Mouse (Mus musculus) limb, embryonic 14.5 days (tissue): ENCODE measurements around the gene Rubcnl. TPM values are rescaled to one million over a fixed set of nuclear protein-coding genes. Genes with fewer than 3 reads are reported as not detected.

Experiments
- ATAC-seq: fragments of 200-750 bp; cut with Nextera tagmentation; 2 replicates; pipeline ENCODE4 v1.8.0; 2017; ENCODE audit warnings: low read depth, moderate number of reproducible peaks, moderate TSS enrichment; ENCODE audit not compliant: low FRiP score
- DNase-seq: peaks from one replicate; pipeline ENCODE4 v3.0.0-alpha.2; 2015; ENCODE audit warnings: low spot score
- H3K27ac ChIP-seq: fragments of 300-500 bp; sonication (generic); replicated peaks from 2 replicates; pipeline ENCODE4 v1.5.1; 2014; ENCODE audit warnings: low read depth, mild to moderate bottlenecking, low read length, moderate library complexity, mixed read lengths
- H3K27me3 ChIP-seq: fragments of 300-500 bp; sonication (generic); 2 replicates; pipeline ENCODE4 v1.6.1; 2014; ENCODE audit warnings: low read length, mixed read lengths; ENCODE audit not compliant: control insufficient read depth, insufficient read depth
- H3K36me3 ChIP-seq: fragments of 300-500 bp; sonication (generic); 2 replicates; pipeline ENCODE4 v1.6.1; 2014; ENCODE audit warnings: mild to moderate bottlenecking, low read length, moderate library complexity, mixed read lengths; ENCODE audit not compliant: control insufficient read depth, insufficient read depth
- H3K4me1 ChIP-seq: fragments of 300-500 bp; sonication (generic); 2 replicates; pipeline ENCODE4 v1.6.1; 2014; ENCODE audit warnings: antibody characterized with exemption, low read length, mixed read lengths; ENCODE audit not compliant: control insufficient read depth, insufficient read depth
- H3K4me2 ChIP-seq: fragments of 300-500 bp; sonication (generic); replicated peaks from 2 replicates; pipeline ENCODE4 v1.6.1; 2014; ENCODE audit warnings: low read depth, mild to moderate bottlenecking, low read length, moderate library complexity; ENCODE audit not compliant: severe bottlenecking
- H3K4me3 ChIP-seq: fragments of 300-500 bp; sonication (generic); replicated peaks from 2 replicates; pipeline ENCODE4 v1.5.1; 2014; ENCODE audit warnings: low read length
- H3K9ac ChIP-seq: fragments of 300-500 bp; sonication (generic); 2 replicates; pipeline ENCODE4 v1.6.1; 2014; ENCODE audit warnings: mild to moderate bottlenecking, low read depth, low read length, moderate library complexity; ENCODE audit not compliant: severe bottlenecking
- H3K9me3 ChIP-seq: fragments of 300-500 bp; sonication (generic); 2 replicates; pipeline ENCODE4 v1.6.1; 2016; ENCODE audit warnings: low read length; ENCODE audit not compliant: control insufficient read depth
- POLR2A ChIP-seq: fragments of 200-500 bp; IDR thresholded peaks from 2 replicates; pipeline ENCODE4 v1.8.0; 2012; ENCODE audit warnings: inconsistent platforms, mild to moderate bottlenecking, moderate library complexity, borderline replicate concordance; ENCODE audit not compliant: insufficient read depth, insufficient read length; ENCODE audit errors: extremely low read depth
- WGBS: fragments of 180-500 bp; shearing (Covaris S2); extraction: QIAGEN DNeasy Blood & Tissue Kit; methylation state at CpG from one replicate; pipeline ENCODE4 v1.1.7; 2014; 5-methylcytosine and 5-hydroxymethylcytosine counted together
- polyA plus RNA-seq, 2 experiments: library from polyadenylated mRNA; depleted of rRNA in 1 of 2; stranded (reverse) in 1 of 2; unstranded in 1 of 2; fragments of >200 nt; fragmentation: Nextera tagmentation in 1 of 2; extraction: Ambion mirVana in 1 of 2; gene quantifications; 2 replicates each; pipeline versions ENCODE4 v1.2.1 to v1.2.3; 2012 to 2014

Rubcnl gene
- polyA plus RNA-seq, 2 experiments: 1.3 to 1.4 TPM

DNA sequence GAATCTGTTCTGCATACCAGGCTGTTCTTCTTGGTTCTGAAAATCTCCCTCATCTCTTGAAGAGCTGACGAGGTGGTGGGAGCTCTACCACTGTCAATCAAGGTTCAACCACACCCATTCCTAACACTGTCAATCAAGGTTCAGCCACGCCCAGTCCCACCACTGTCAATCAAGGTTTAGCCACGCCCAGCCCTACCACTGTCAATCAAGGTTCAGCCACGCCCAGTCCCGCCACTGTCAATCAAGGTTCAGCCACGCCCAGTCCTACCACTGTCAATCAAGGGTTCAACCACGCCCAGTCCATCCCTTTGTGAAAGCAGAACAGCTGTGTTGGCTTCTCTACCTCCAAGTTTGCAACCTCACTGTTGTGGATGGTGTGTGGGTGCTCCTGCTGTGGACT lies 48.7 kb downstream of the Rubcnl start:
- H3K27ac ChIP-seq: no peak overlapping the region
- H3K27me3 ChIP-seq: no peaks in the 10 kb centered on the region
- ATAC-seq: no peak
- no peaks in the 10 kb centered on the region for H3K36me3 ChIP-seq
- H3K4me1 ChIP-seq: no peaks in the 10 kb centered on the region
- no peaks in the 10 kb centered on the region for H3K9me3 ChIP-seq
- no peak overlapping the region for H3K4me2 ChIP-seq
- no peak for DNase-seq
- no peak overlapping the region for H3K9ac ChIP-seq
- 66% methylated on average over 7 of the region's 7 CpGs for WGBS
- H3K4me3 ChIP-seq: no peak overlapping the region
- TF ChIP-seq POLR2A: no peak

DNA sequence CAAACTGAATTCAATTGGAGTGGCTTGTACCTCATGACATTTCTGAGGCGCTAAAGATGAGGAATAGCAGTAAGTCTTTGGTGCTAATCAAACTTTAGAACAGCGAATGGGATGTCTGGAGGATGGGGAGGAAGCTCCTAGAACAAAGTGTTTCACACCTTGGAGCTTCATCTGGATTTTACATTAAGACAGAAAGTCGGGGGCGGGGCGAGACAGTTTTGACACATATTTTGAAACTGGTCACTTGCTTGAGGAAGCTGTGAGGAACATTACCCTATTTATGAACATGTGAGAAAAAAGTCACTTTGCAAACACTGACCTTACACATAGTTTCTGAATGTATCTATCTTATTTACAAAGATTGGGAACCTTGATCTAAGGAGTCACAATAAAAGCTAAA lies 49.4 kb downstream of the Rubcnl start:
- Histone ChIP-seq H3K27me3 (no peaks in the 10 kb centered on the region), H3K9ac (no peak overlapping the region), H3K4me3 (no peak overlapping the region), H3K9me3 (no peaks in the 10 kb centered on the region), H3K36me3 (no peaks in the 10 kb centered on the region), H3K4me2 (no peak overlapping the region), H3K27ac (no peak overlapping the region), H3K4me1 (no peaks in the 10 kb centered on the region)
- TF ChIP-seq POLR2A: no peak
- DNase-seq (no peak), ATAC-seq (no peak)
- 91% methylated on average over 5 of the region's 5 CpGs for WGBS

DNA sequence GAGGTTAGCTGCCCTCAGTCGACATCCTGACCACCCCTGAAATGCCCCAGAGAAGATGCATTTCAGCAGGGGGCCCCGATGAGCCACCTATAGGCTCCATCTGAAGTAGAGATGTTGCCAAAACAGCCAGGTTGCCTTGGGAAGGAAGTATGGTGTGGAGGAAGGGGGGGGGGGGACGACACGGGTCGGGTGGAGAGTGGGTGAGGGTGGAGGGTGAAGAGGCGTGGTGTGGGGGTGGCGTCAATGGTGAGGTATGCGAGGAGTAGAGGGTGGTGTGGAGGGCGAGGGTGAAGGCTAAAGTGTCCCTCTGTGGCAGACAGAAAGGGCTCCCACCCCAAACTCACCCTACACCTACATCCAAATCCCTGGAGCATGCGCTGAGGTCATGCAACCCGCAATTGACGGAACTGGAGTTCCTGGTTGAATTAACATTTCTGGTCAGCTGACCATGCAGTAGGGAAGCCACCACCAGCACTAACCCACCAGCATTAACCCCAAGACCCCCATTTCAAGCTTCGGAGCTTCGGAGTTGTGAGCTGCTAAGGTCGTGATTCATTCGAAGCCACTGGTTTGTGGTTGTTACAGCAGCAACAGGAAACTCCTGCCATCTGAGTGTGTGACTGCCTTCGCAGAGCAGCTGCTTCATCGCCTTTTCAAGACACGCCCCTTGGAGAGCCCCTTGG lies 52.7 kb downstream of the Rubcnl start:
- H3K9me3 ChIP-seq: no peaks in the 10 kb centered on the region
- no peaks in the 10 kb centered on the region for H3K36me3 ChIP-seq
- DNase-seq (no peak), ATAC-seq (no peak)
- no peaks in the 10 kb centered on the region for H3K27me3 ChIP-seq
- H3K4me1 ChIP-seq: no peaks in the 10 kb centered on the region
- H3K9ac ChIP-seq: no peak overlapping the region
- H3K27ac ChIP-seq: no peak overlapping the region
- no peak for TF ChIP-seq POLR2A
- no peak overlapping the region for H3K4me3 ChIP-seq
- 87% methylated on average over 19 of the region's 19 CpGs for WGBS
- H3K4me2 ChIP-seq: no peak overlapping the region

DNA sequence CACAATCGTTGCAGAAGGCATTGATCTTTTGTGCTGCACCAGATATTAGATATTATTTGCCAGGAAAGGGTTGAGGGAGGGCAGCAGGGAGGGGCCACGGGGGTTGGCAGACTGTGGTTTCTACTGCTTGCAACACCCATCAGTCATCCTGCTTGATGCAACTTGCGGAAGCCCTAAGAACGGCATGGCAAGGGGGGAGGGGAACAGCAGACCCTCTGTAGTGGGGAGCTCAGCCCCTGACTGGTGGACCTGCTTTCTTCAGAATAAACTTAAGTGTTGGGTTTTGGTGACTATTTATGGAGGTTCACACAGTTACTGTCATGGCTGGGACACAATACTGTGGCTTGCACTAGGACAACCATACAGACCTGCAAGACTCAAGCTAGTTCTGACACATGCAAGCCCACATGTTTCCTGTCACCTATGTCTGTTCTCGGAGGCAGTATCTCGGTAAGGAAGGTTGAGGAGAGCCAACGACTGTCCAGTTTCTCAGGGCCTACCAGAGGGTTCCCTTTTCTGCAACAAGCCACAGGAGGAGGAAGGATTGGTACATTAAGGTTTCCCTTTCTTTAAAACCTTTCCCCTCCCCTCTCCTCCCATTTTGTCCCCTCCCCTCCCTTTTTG lies 53.6 kb downstream of the Rubcnl start:
- no peak overlapping the region for H3K4me3 ChIP-seq
- no peak for TF ChIP-seq POLR2A
- 72% methylated on average over 7 of the region's 7 CpGs for WGBS

DNA sequence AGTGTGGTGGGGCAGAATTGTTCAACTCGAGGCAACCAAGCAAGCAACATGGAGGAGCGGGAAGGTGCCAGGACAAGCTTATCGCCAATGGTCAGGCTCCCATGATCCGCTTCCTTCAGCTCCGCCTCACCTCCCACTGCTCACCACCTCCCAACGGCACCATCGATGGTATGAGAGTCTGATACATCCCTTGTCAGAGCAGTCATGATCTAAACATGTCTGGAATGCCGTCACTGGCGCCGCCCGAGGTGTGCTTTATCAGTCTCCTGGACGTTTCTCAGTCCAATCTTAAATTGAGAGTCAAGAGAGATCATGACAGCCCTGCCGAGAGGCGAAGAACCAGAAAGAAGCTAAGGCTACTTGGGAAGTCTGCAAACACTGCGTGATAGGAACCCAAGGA lies 55.3 kb downstream of the Rubcnl start:
- no peaks in the 10 kb centered on the region for H3K4me1 ChIP-seq
- WGBS: 89% methylated on average over 15 of the region's 15 CpGs
- no peak overlapping the region for H3K4me2 ChIP-seq
- no peak overlapping the region for H3K27ac ChIP-seq
- no peaks in the 10 kb centered on the region for H3K27me3 ChIP-seq
- ATAC-seq (no peak), DNase-seq (no peak)
- no peaks in the 10 kb centered on the region for H3K36me3 ChIP-seq
- no peak for TF ChIP-seq POLR2A
- no peaks in the 10 kb centered on the region for H3K9me3 ChIP-seq
- H3K4me3 ChIP-seq: no peak overlapping the region
- no peak overlapping the region for H3K9ac ChIP-seq

More for the DNA sequence above, 53.6 kb downstream of the Rubcnl start:
- no peaks in the 10 kb centered on the region for H3K9me3 ChIP-seq
- H3K4me2 ChIP-seq: no peak overlapping the region
- H3K27me3 ChIP-seq: no peaks in the 10 kb centered on the region
- no peak overlapping the region for H3K9ac ChIP-seq
- H3K27ac ChIP-seq: no peak overlapping the region
- no peaks in the 10 kb centered on the region for H3K4me1 ChIP-seq
- ATAC-seq (no peak), DNase-seq (no peak)
- H3K36me3 ChIP-seq: no peaks in the 10 kb centered on the region
